Mouse (Mus musculus): ENCODE data around the gene Lgals7. TPM values are rescaled to one million over a fixed set of nuclear protein-coding genes. Genes with fewer than 3 reads are reported as not detected.

Lgals7 gene
- polyA plus RNA-seq, 2 experiments = 48.4 to 198 TPM

DNA sequence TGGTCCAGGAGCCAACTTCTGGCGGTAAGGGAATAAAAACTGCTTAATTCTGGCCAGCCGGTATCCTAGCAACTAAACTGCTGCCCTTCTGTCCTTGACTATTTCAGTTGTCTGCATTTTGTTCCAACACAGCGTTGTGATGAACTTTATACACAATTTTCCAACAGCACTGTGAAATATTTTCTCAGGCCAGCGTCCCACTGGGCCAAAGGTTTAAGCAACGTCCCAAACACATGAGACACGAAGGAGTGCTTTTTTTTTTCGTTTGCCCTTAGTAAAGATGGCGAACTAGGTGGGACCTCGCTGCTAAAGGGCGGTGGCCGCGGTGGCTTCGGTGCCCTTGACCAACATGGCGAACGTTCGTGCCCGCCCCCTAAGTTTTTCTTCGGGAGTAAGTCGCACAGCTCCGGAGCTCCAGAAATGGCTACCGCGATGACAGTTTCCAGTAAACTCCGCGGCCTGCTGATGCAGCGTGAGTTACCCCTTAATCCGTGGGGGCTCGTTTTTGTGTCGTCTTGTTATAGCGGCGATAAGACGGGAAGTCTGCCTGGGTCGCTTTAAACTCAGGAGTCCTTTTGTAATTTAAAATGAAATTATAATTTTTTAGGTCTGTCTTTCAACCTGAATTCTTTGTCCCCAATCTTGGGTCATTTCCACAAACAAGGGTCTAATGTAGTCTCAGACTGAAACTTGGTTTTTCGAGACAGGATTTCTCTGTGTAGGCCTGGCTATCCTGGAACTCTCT is 38.5 kb upstream of the Lgals7 start, which contains the start of gene Ech1:
Gene Ech1 (plus strand): TSS at position 277 of the 745 bp plus-strand sequence.
- DNase-seq (ENCODE audit: low spot score) (peak; percentile 96), ATAC-seq (ENCODE audit: low FRiP score, low read depth) (peak; percentile 87)
- no peaks in the 10 kb centered on the region for H3K9me3 ChIP-seq (ENCODE audit: control insufficient read depth, low read length)
- TF ChIP-seq POLR2A (IDR thresholded peaks at IDR 0.05; ENCODE audit: borderline replicate concordance, extremely low read depth, insufficient read depth, insufficient read length) = no peak
- no peaks in the 10 kb centered on the region for H3K4me1 ChIP-seq (ENCODE audit: control insufficient read depth, insufficient read depth, low read length)
- 2% methylated on average over 33 of the region's 33 CpGs for WGBS
- H3K27ac ChIP-seq (replicated peaks; ENCODE audit: low read depth, low read length) = peak within 1 kb of the TSS; percentile 89
- peak within 1 kb of the TSS; percentile 58 for H3K4me2 ChIP-seq (replicated peaks; ENCODE audit: low read depth, low read length, severe bottlenecking)
- peak within 1 kb of the TSS; percentile 70 for H3K9ac ChIP-seq (ENCODE audit: low read depth, low read length, severe bottlenecking)
- no peaks in the 10 kb centered on the region for H3K27me3 ChIP-seq (ENCODE audit: control insufficient read depth, insufficient read depth, low read length)
- H3K36me3 ChIP-seq (ENCODE audit: control insufficient read depth, insufficient read depth, low read length) = peaks cover 45% of the 10 kb centered on the region
- peak within 1 kb of the TSS; percentile 46 for H3K4me3 ChIP-seq (replicated peaks; ENCODE audit: low read length)

GRCm38 (mm10) chr7:28825686-28826401 is 37.8 kb upstream of the Lgals7 start:
- Histone ChIP-seq H3K4me3 (replicated peaks; ENCODE audit: low read length) (peak overlapping the region; percentile 46), H3K27me3 (ENCODE audit: control insufficient read depth, insufficient read depth, low read length) (no peaks in the 10 kb centered on the region), H3K36me3 (ENCODE audit: control insufficient read depth, insufficient read depth, low read length) (peaks cover 45% of the 10 kb centered on the region), H3K4me2 (replicated peaks; ENCODE audit: low read depth, low read length, severe bottlenecking) (peak overlapping the region; percentile 58), H3K9me3 (ENCODE audit: control insufficient read depth, low read length) (no peaks in the 10 kb centered on the region), H3K4me1 (ENCODE audit: control insufficient read depth, insufficient read depth, low read length) (no peaks in the 10 kb centered on the region), H3K9ac (ENCODE audit: low read depth, low read length, severe bottlenecking) (peak overlapping the region; percentile 70), H3K27ac (replicated peaks; ENCODE audit: low read depth, low read length) (peak overlapping the region; percentile 89)
- WGBS = 52% methylated on average over 11 of the region's 11 CpGs
- ATAC-seq (ENCODE audit: low FRiP score, low read depth) (no peak), DNase-seq (ENCODE audit: low spot score) (peak; percentile 30)
- no peak for TF ChIP-seq POLR2A (IDR thresholded peaks at IDR 0.05; ENCODE audit: borderline replicate concordance, extremely low read depth, insufficient read depth, insufficient read length)

DNA sequence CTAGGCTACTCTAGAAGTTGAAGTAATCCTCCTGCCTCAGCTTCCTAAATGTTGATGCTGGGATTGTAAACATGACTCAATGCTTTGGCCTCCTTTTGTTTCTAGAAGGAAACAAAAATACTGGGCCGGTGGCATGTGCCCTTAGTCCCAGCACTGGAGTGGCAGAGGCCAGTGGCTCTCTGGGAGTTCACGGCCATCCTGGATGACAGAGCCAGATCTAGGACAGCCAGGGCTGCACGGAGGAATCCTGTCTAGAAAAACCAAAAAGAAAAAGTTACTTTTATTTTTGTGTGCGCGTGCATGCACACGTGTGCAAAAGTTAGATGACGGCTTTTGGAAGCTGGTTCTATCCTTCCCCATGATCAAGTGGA is 37.3 kb upstream of the Lgals7 start:
- no peak overlapping the region for H3K9ac ChIP-seq (ENCODE audit: low read depth, low read length, severe bottlenecking)
- no peaks in the 10 kb centered on the region for H3K27me3 ChIP-seq (ENCODE audit: control insufficient read depth, insufficient read depth, low read length)
- no peak overlapping the region for H3K4me3 ChIP-seq (replicated peaks; ENCODE audit: low read length)
- no peak for ATAC-seq (ENCODE audit: low FRiP score, low read depth)
- no peak overlapping the region; the same call in 1 of the 2 replicates for H3K27ac ChIP-seq (replicated peaks; ENCODE audit: low read depth, low read length)
- TF ChIP-seq POLR2A (IDR thresholded peaks at IDR 0.05; ENCODE audit: borderline replicate concordance, extremely low read depth, insufficient read depth, insufficient read length) = no peak
- no peak for DNase-seq (ENCODE audit: low spot score)
- no peaks in the 10 kb centered on the region for H3K9me3 ChIP-seq (ENCODE audit: control insufficient read depth, low read length)
- peak overlapping the region; percentile 58; the same call in 1 of the 2 replicates for H3K4me2 ChIP-seq (replicated peaks; ENCODE audit: low read depth, low read length, severe bottlenecking)
- H3K4me1 ChIP-seq (ENCODE audit: control insufficient read depth, insufficient read depth, low read length) = no peaks in the 10 kb centered on the region
- peaks cover 45% of the 10 kb centered on the region for H3K36me3 ChIP-seq (ENCODE audit: control insufficient read depth, insufficient read depth, low read length)
- WGBS = 93% methylated on average over 7 of the region's 7 CpGs

DNA sequence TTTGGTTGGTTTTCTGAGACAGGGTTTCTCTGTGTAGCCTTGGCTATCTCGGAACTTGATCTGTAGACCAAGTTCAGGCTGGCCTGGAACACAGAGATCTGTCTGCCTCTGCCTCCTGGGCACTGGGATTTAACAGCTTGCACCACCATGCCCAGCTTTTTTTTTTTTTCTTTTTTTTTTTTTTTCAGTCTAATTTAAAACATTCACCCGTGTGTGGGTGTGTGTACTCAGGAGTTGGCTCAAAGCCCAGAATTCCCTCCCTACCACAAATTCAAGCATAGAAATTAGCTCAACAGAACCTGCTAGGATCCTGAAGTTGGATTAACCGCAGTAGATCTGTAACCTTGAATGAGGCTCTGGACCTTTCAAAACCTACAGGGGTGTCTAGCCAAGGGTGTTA is 36.3 kb upstream of the Lgals7 start:
- DNase-seq (ENCODE audit: low spot score) (peak; percentile 78), ATAC-seq (ENCODE audit: low FRiP score, low read depth) (no peak)
- H3K4me2 ChIP-seq (replicated peaks; ENCODE audit: low read depth, low read length, severe bottlenecking) = no peak overlapping the region
- no peak overlapping the region for H3K27ac ChIP-seq (replicated peaks; ENCODE audit: low read depth, low read length)
- no peaks in the 10 kb centered on the region for H3K4me1 ChIP-seq (ENCODE audit: control insufficient read depth, insufficient read depth, low read length)
- 51% methylated on average over 3 of the region's 3 CpGs for WGBS
- H3K27me3 ChIP-seq (ENCODE audit: control insufficient read depth, insufficient read depth, low read length) = no peaks in the 10 kb centered on the region
- H3K36me3 ChIP-seq (ENCODE audit: control insufficient read depth, insufficient read depth, low read length) = peaks cover 45% of the 10 kb centered on the region
- no peak overlapping the region for H3K9ac ChIP-seq (ENCODE audit: low read depth, low read length, severe bottlenecking)
- no peak overlapping the region for H3K4me3 ChIP-seq (replicated peaks; ENCODE audit: low read length)
- no peak for TF ChIP-seq POLR2A (IDR thresholded peaks at IDR 0.05; ENCODE audit: borderline replicate concordance, extremely low read depth, insufficient read depth, insufficient read length)
- H3K9me3 ChIP-seq (ENCODE audit: control insufficient read depth, low read length) = no peaks in the 10 kb centered on the region

DNA sequence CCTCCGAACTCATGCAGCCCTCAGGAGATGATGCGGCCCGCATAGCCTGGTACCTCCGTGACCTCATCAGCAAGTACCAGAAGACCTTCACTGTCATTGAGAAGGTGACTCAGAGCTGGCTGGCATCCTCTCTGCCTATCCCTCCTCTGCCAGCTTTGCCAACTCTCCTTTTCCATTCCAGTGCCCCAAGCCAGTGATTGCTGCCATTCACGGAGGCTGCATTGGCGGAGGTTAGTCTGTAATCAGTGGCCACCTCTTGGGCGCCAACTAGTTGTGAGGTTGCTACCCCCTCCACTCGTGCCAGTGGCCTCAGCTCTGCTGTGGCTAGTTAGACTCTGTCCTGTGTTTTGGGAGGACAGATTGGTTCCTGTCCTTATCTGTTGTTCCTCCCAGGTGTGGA is 33.8 kb upstream of the Lgals7 start:
- ATAC-seq (ENCODE audit: low FRiP score, low read depth) = no peak
- H3K4me2 ChIP-seq (replicated peaks; ENCODE audit: low read depth, low read length, severe bottlenecking) = no peak overlapping the region
- no peaks in the 10 kb centered on the region for H3K4me1 ChIP-seq (ENCODE audit: control insufficient read depth, insufficient read depth, low read length)
- H3K9me3 ChIP-seq (ENCODE audit: control insufficient read depth, low read length) = no peaks in the 10 kb centered on the region
- H3K27me3 ChIP-seq (ENCODE audit: control insufficient read depth, insufficient read depth, low read length) = no peaks in the 10 kb centered on the region
- H3K9ac ChIP-seq (ENCODE audit: low read depth, low read length, severe bottlenecking) = no peak overlapping the region
- no peak for TF ChIP-seq POLR2A (IDR thresholded peaks at IDR 0.05; ENCODE audit: borderline replicate concordance, extremely low read depth, insufficient read depth, insufficient read length)
- H3K27ac ChIP-seq (replicated peaks; ENCODE audit: low read depth, low read length) = no peak overlapping the region
- DNase-seq (ENCODE audit: low spot score) = no peak
- 95% methylated on average over 8 of the region's 8 CpGs for WGBS
- no peak overlapping the region for H3K4me3 ChIP-seq (replicated peaks; ENCODE audit: low read length)
- peaks cover 34% of the 10 kb centered on the region for H3K36me3 ChIP-seq (ENCODE audit: control insufficient read depth, insufficient read depth, low read length)

All from limb, embryonic 14.5 days (tissue).